Mouse (Mus musculus): ENCODE measurements around the gene Wdr3. TPM values are rescaled to one million over a fixed set of nuclear protein-coding genes. Genes with fewer than 3 reads are reported as not detected.

The Wdr3 gene
- 52.9 and 54.0 TPM in 2 replicates for polyA plus RNA-seq (2016; fragmentation: Nextera tagmentation; extraction: Ambion mirVana)

DNA sequence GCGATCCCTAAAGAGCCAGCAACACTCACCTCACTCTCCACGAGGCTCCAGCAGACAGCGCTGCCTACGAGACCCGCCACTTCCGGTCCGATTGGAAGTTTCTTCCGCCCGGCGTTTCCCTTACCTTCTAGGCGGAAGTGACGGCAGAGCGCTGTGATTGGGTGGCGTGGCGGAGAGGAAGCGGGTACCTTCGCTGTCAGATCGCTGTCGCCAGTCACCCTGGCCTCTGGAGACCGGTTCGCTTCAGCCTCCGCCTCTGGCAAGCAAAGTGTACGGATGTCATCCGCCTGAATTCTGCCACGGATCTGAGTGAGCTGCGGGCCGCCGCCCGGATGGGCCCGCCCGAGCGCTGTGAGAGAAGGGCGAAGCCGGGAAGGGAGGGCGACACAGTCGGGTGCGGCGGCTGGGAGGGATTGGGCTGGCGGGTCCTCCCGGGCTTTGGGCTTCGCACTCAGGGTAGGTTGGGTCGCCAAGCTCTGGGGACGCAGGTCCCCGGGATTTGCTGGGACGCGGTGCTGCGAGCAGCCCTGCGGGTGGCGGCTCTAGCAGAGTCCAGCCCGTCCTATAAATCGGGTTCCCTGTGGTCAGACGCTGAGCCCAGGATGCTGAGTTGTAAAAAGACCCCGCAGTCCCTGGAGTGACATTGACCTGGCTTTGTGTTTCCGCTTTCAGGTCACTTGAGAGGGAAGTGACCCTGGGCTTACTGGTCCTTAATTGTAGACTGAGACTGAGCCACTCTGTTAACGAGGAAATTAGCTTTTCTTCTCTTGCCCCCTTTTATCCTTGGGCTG is at the start of gene Wdr3, which contains the start of gene Gdap2:
Gene Wdr3 (minus strand): TSS at position 93 of the 791 bp plus-strand sequence.
Gene Gdap2 (plus strand): TSS at position 67 of the 791 bp plus-strand sequence.
- peak within 1 kb of the TSS; percentile 88 for H3K9ac ChIP-seq
- ATAC-seq (ENCODE audit: low FRiP score): peak; percentile 99
- peaks cover 22% of the 10 kb centered on the region for H3K36me3 ChIP-seq (replicated peaks)
- no peaks in the 10 kb centered on the region for H3K9me3 ChIP-seq
- H3K27ac ChIP-seq: peak within 1 kb of the TSS; percentile 89
- H3K4me3 ChIP-seq (replicated peaks): peak within 1 kb of the TSS; percentile 84
- peak within 1 kb of the TSS; percentile 81 for H3K4me2 ChIP-seq
- no peaks in the 10 kb centered on the region for H3K27me3 ChIP-seq
- WGBS: under 1% methylated on average over 55 of the region's 55 CpGs
- peaks cover 17% of the 10 kb centered on the region for H3K4me1 ChIP-seq

DNA sequence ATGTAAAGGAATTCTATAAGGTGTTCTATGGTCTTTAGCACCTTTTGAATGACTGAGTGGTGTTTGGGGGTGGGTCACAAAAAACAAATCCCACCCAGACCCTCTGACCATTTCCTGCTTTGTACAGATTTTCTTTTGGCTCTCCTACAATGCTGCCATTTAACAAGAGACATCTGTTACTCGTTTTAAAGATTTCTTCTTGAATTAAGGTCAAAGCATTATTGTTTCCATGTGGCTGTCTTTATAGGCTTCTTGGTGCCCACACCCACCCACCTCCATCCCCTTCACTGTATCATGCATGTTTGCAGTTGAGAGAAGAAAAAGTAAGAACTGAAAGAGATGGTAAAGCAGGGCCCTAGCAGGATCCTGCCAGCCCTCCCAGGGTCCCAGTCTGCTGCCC is 44.8 kb upstream of the Wdr3 start:
- Histone ChIP-seq H3K4me3 (replicated peaks) (no peak overlapping the region), H3K27ac (no peak overlapping the region), H3K4me1 (no peaks in the 10 kb centered on the region), H3K36me3 (replicated peaks) (peaks cover 33% of the 10 kb centered on the region), H3K9me3 (no peaks in the 10 kb centered on the region), H3K27me3 (no peaks in the 10 kb centered on the region), H3K4me2 (no peak overlapping the region), H3K9ac (no peak overlapping the region)
- no peak for ATAC-seq (ENCODE audit: low FRiP score)
- WGBS: 71% methylated on average over 1 of the region's 1 CpGs

DNA sequence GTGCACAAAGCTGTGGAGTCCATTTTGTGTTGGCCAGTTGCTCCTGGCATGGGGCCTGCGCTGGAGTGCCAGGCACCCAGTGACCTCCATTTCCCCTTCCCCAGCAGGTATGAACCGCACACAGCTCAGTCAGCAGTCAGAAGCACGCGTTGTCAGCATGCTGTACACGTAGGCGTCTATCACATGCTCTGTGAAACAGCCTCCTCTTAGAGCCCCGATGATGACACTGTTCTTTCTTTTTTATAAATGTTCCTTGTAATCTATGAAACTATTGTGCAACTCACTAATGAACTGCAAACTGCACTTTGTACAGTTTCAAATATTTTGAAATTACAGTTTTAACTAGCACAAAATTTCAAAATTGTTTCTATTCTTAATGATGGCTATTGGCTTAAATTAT is 39.3 kb upstream of the Wdr3 start:
- ATAC-seq (ENCODE audit: low FRiP score): no peak
- H3K36me3 ChIP-seq (replicated peaks): peaks cover 53% of the 10 kb centered on the region
- H3K9ac ChIP-seq: no peak overlapping the region
- WGBS: 94% methylated on average over 7 of the region's 7 CpGs
- no peak overlapping the region for H3K27ac ChIP-seq
- H3K4me1 ChIP-seq: no peaks in the 10 kb centered on the region
- H3K9me3 ChIP-seq: no peaks in the 10 kb centered on the region
- no peaks in the 10 kb centered on the region for H3K27me3 ChIP-seq
- no peak overlapping the region for H3K4me2 ChIP-seq
- H3K4me3 ChIP-seq (replicated peaks): no peak overlapping the region

DNA sequence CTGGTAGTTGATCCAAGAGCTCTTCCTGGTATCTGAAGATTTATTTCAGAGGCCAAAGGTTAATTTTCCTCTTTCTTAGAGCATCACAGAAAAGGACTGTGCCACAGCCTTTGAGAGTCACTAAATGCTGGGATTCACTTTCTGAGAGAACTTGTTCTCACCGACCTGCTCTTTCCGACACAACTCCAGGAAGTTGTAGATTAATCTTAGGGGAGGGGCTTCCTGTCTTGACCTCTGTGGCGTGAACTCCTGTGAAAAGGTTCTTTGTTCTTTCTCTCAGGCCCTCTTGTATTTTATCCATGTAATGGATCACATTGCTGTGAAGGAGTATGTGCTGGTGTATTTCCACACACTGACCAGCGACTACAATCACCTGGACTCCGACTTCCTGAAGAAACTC is 32.0 kb upstream of the Wdr3 start:
- no peaks in the 10 kb centered on the region for H3K4me1 ChIP-seq
- no peak for ATAC-seq (ENCODE audit: low FRiP score)
- no peak overlapping the region for H3K27ac ChIP-seq
- no peaks in the 10 kb centered on the region for H3K27me3 ChIP-seq
- H3K9ac ChIP-seq: no peak overlapping the region
- H3K9me3 ChIP-seq: no peaks in the 10 kb centered on the region
- H3K4me2 ChIP-seq: no peak overlapping the region
- H3K4me3 ChIP-seq (replicated peaks): no peak overlapping the region
- WGBS: 68% methylated on average over 5 of the region's 5 CpGs
- H3K36me3 ChIP-seq (replicated peaks): peaks cover 35% of the 10 kb centered on the region

DNA sequence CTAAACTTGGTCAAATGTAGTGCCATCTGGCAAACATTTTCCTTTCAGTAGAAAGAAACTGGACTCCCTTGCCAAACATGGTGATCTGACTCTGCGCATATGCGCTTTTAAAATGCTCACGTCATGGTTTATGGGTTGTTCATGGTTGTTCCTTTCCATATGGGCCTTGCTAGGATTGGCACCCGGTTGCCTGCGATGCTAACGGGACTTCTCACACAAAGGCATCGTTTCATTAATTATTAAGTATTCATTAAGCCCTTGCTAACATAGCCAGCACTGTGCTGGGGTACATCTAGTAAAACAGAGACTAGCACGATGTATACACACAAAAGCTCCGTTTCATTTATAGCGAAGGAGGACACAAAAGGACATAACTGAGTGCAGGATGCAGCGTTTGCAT is 27.7 kb upstream of the Wdr3 start:
- H3K9ac ChIP-seq: no peak overlapping the region
- H3K27me3 ChIP-seq: no peaks in the 10 kb centered on the region
- peaks cover 35% of the 10 kb centered on the region for H3K36me3 ChIP-seq (replicated peaks)
- no peak overlapping the region for H3K4me3 ChIP-seq (replicated peaks)
- no peak overlapping the region for H3K4me2 ChIP-seq
- H3K4me1 ChIP-seq: no peaks in the 10 kb centered on the region
- no peaks in the 10 kb centered on the region for H3K9me3 ChIP-seq
- WGBS: 77% methylated on average over 11 of the region's 11 CpGs
- 0 out of 2 replicates have a peak, but pooled peaks have one; percentile 14 for ATAC-seq (ENCODE audit: low FRiP score)
- H3K27ac ChIP-seq: no peak overlapping the region

DNA sequence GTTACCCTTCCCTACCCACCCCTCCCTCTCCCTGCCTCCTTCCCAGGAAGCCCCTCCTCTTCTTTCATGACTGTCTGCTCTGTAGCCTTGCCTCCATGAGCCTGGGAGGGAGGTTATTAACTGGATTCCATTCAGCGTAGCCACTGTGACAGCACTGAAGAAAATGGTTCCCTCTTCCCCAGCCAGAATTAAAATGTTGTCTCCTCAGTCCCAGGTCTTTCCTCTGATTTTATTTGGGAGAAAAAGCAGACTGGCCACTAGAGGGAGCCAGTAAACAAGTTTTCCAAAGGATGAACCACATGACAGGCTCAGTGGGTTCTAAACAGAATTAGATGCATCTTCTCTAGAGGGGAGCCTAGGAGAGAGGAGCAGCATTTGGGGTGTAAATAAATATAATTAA is 27.2 kb upstream of the Wdr3 start:
- H3K4me1 ChIP-seq: no peaks in the 10 kb centered on the region
- H3K4me3 ChIP-seq (replicated peaks): no peak overlapping the region
- H3K4me2 ChIP-seq: no peak overlapping the region
- H3K36me3 ChIP-seq (replicated peaks): peaks cover 35% of the 10 kb centered on the region
- peak; percentile 67; the same call in 1 of the 2 replicates for ATAC-seq (ENCODE audit: low FRiP score)
- WGBS: 56% methylated on average over 1 of the region's 1 CpGs
- H3K27ac ChIP-seq: no peak overlapping the region
- H3K9me3 ChIP-seq: no peaks in the 10 kb centered on the region
- no peak overlapping the region for H3K9ac ChIP-seq
- H3K27me3 ChIP-seq: no peaks in the 10 kb centered on the region

DNA sequence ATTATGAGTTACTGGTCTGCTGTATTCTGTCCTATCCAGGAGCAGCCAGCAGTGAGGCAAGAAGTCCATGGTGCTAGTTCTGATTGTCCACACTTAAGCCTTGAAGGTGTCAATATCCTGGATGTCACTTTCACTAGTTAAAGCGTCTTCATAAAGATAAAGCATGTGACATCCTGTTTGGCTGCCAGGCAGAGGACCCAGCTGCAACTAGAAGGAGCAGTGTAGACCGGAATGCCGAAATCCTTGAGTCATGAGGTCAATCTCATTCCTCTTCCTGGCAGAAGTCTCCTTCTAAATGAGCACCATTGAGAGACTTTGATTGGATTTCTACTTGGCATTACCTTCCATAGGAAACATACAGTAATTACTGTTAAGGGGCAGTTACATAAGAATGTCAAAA is 18.3 kb upstream of the Wdr3 start:
- 85% methylated on average over 3 of the region's 3 CpGs for WGBS
- no peak for ATAC-seq (ENCODE audit: low FRiP score)
- Histone ChIP-seq H3K27me3 (no peaks in the 10 kb centered on the region), H3K9ac (no peak overlapping the region), H3K27ac (no peak overlapping the region), H3K4me1 (no peaks in the 10 kb centered on the region), H3K36me3 (replicated peaks) (peaks cover 41% of the 10 kb centered on the region), H3K9me3 (no peaks in the 10 kb centered on the region), H3K4me3 (replicated peaks) (no peak overlapping the region), H3K4me2 (no peak overlapping the region)

DNA sequence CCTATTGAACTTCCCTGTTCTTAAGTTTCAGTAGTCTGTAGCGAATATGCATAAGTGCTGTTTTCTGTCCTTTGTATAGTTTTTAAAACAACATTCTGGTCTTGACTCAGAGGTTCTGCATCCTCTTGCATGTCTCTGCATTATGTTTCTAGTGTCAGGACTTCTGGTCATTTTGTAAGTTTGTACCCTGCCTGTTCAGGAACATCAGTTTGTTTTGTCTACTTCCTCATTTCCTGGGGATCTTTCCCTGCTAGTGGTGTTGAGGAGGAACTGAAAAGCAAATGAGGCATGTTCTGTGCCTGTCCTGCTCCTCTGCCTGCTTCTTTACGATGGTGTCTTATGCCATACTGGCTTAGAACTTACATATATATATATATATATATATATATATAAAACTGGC is 13.8 kb upstream of the Wdr3 start:
- H3K4me1 ChIP-seq: no peaks in the 10 kb centered on the region
- no peak overlapping the region for H3K4me2 ChIP-seq
- peaks cover 61% of the 10 kb centered on the region for H3K36me3 ChIP-seq (replicated peaks)
- H3K4me3 ChIP-seq (replicated peaks): no peak overlapping the region
- WGBS: 97% methylated on average over 2 of the region's 2 CpGs
- H3K9ac ChIP-seq: no peak overlapping the region
- no peak overlapping the region for H3K27ac ChIP-seq
- no peak for ATAC-seq (ENCODE audit: low FRiP score)
- H3K27me3 ChIP-seq: no peaks in the 10 kb centered on the region
- H3K9me3 ChIP-seq: no peaks in the 10 kb centered on the region

DNA sequence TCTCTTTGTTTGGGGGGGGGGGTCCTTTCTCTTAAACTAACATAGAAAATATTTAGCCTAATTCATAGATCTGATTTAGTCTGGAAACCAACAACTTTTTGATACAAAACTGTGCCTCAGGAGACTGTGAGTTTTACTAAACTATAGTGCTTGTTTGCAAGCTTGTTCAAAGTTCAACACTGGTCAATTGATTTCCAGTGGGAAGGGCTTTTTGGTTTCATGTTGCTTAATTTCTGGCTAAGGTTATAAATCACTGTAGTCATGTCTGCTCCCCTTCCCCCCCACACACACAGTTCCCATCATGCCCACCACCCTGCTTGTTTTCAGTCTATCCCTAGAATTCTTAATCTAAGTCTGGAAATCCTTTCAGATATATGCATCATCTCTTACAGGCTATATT is 2.8 kb upstream of the Wdr3 start:
- Histone ChIP-seq H3K9ac (no peak overlapping the region), H3K4me1 (peaks cover 17% of the 10 kb centered on the region), H3K4me2 (no peak overlapping the region), H3K9me3 (no peaks in the 10 kb centered on the region), H3K27ac (no peak overlapping the region), H3K27me3 (no peaks in the 10 kb centered on the region), H3K4me3 (replicated peaks) (no peak overlapping the region), H3K36me3 (replicated peaks) (peaks cover 7% of the 10 kb centered on the region; the same call in 1 of the 2 replicates)
- no peak for ATAC-seq (ENCODE audit: low FRiP score)

DNA sequence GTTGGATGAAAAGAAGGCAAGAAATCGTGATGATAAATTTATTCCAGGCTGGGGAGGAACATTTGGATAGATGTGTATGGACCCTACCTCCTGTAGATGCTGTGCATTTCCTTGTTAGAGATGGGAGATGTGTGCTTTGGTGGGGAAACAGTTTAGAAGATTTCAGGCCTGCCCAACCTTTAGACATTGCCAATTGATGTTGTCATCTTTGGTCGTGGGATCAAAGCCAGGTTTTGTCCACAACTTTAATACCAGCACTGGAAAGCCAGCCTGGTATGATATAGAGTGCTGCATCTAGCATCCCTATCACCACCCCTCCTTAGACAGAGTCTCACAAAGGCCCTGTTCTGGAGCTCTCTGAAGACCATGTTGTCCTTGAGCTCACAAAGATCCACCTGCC is 1.3 kb upstream of the Wdr3 start:
- H3K9ac ChIP-seq: no peak overlapping the region
- peaks cover 17% of the 10 kb centered on the region for H3K36me3 ChIP-seq (replicated peaks)
- H3K4me1 ChIP-seq: peaks cover 17% of the 10 kb centered on the region
- 94% methylated on average over 2 of the region's 2 CpGs for WGBS
- H3K9me3 ChIP-seq: no peaks in the 10 kb centered on the region
- H3K27ac ChIP-seq: no peak overlapping the region
- ATAC-seq (ENCODE audit: low FRiP score): no peak
- H3K4me3 ChIP-seq (replicated peaks): 0 out of 2 replicates have a peak overlapping the region, but pooled peaks have one; percentile 4
- H3K4me2 ChIP-seq: no peak overlapping the region
- H3K27me3 ChIP-seq: no peaks in the 10 kb centered on the region

DNA sequence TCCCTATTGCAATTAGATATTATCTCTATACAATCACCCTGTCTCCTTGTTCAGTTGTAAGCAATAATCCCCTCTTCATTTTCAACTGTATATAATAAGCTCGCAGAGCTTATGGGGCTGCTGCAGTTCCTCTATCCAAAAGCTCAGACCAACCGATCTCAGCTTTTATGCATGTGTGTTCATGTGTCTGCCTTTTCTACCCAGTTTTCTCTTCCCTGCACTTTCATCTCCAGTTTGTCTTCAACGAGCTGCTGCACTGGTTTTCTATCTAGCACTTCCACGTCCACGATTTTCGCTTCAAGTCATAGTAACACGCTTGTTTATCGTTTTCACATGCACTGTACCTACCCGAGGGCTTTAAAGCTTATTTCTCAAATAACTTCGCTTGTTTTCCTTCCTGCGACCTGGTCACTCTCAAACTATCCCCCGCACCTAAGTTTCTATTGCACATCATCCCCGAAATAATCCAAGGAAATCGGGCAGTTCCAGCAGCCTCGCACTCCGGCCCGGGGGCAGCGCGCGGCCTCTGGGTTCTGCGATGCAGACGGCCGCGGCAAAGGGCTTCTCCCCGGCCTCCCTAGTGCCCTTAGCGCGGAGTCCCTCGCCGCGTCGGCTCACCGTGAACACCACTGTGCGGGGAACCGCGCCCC is 417 bp downstream of the Wdr3 start:
- Histone ChIP-seq H3K4me1 (peaks cover 17% of the 10 kb centered on the region), H3K9me3 (no peaks in the 10 kb centered on the region), H3K4me3 (replicated peaks) (peak overlapping the region; percentile 84), H3K27me3 (no peaks in the 10 kb centered on the region), H3K36me3 (replicated peaks) (peaks cover 29% of the 10 kb centered on the region), H3K9ac (peak overlapping the region; percentile 62), H3K27ac (0 out of 2 replicates have a peak overlapping the region, but pooled peaks have one; percentile 27), H3K4me2 (peak overlapping the region; percentile 81)
- no peak; the same call in 1 of the 2 replicates for ATAC-seq (ENCODE audit: low FRiP score)
- under 1% methylated on average over 35 of the region's 35 CpGs for WGBS

DNA sequence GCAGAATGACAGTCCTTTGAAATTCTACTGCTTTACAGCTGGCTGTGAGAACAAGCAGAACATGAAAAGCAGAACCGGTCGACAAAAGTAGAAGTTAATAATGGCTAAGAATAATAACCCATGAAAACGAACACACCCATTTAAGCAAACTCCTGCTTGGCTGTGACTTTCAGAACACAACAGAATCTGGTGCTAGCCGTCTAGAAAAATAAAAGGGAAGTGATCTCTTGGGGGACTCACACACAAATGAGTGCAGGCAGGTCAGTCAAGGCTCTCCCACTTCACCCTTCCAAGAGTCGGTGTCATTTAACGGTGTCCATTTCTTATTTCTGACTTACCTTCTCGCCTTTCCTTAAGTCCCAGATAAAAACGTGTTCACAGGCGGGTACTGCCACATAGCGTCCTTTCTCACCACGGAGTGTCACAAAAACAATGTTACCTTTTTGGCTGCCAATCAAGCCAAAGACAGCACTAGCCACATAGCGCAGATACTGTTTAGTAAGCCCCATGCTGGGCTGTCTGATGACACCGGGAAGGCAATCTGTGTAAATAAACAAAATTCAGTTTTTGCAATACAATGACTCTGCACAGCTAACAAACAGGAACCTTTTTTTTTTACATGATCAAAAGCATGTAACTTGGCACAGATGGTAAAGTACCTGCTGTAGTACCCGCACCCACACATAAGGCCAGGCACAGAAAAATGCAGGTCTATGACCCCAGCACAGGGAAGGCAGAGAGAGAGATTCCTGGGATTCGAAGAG is 1.3 kb downstream of the Wdr3 start:
- WGBS: 89% methylated on average over 15 of the region's 15 CpGs
- H3K4me1 ChIP-seq: peaks cover 17% of the 10 kb centered on the region
- no peak for ATAC-seq (ENCODE audit: low FRiP score)
- no peaks in the 10 kb centered on the region for H3K27me3 ChIP-seq
- peak overlapping the region; percentile 84 for H3K4me3 ChIP-seq (replicated peaks)
- peak overlapping the region; percentile 81 for H3K4me2 ChIP-seq
- H3K9me3 ChIP-seq: no peaks in the 10 kb centered on the region
- H3K27ac ChIP-seq: no peak overlapping the region
- H3K9ac ChIP-seq: peak overlapping the region; percentile 62
- H3K36me3 ChIP-seq (replicated peaks): peaks cover 38% of the 10 kb centered on the region

Measured in forebrain, embryonic 12.5 days (tissue).